Mouse (Mus musculus): ENCODE measurements at regions not wholly inside any gene's neighbourhood (a gene's known extent, or its start where the extent isn't known, plus 50 kb on each side); places are given as distances from the start of the nearest gene placed in this dataset.
"Not testable (repeated sequence)": the region's sequence is repeated elsewhere in the genome, so short reads cannot be mapped to it uniquely, and the experiment has no call there.

GRCm38 (mm10) chr14:8867641-8868040 lies 201.6 kb upstream of the 4930452B06Rik start:
- Histone ChIP-seq H3K27ac (ENCODE audit: low read depth, low read length) (no peak overlapping the region), H3K9ac (ENCODE audit: low read length) (no peak overlapping the region), H3K9me3 (replicated peaks; ENCODE audit: control insufficient read depth, low read length) (no peaks in the 10 kb centered on the region), H3K4me1 (ENCODE audit: control insufficient read depth, insufficient read depth, low read length) (no peaks in the 10 kb centered on the region), H3K27me3 (replicated peaks; ENCODE audit: control insufficient read depth, insufficient read depth, low read length) (no peaks in the 10 kb centered on the region), H3K36me3 (ENCODE audit: control insufficient read depth, insufficient read depth, low read length) (no peaks in the 10 kb centered on the region), H3K4me3 (ENCODE audit: low read depth, low read length) (no peak overlapping the region), H3K4me2 (ENCODE audit: low read length) (no peak overlapping the region)
- peak; percentile 93 for ATAC-seq
- peak; percentile 82 for DNase-seq (ENCODE audit: low spot score)
- 78% methylated on average over 5 of the region's 5 CpGs for WGBS

GRCm38 (mm10) chr14:8851572-8851971 lies 185.5 kb upstream of the 4930452B06Rik start:
- DNase-seq (ENCODE audit: low spot score): no peak
- Histone ChIP-seq H3K4me2 (ENCODE audit: low read length) (no peak overlapping the region), H3K9me3 (replicated peaks; ENCODE audit: control insufficient read depth, low read length) (no peaks in the 10 kb centered on the region), H3K9ac (ENCODE audit: low read length) (no peak overlapping the region), H3K27ac (ENCODE audit: low read depth, low read length) (no peak overlapping the region), H3K4me1 (ENCODE audit: control insufficient read depth, insufficient read depth, low read length) (no peaks in the 10 kb centered on the region), H3K27me3 (replicated peaks; ENCODE audit: control insufficient read depth, insufficient read depth, low read length) (no peaks in the 10 kb centered on the region), H3K36me3 (ENCODE audit: control insufficient read depth, insufficient read depth, low read length) (no peaks in the 10 kb centered on the region), H3K4me3 (ENCODE audit: low read depth, low read length) (no peak overlapping the region)
- no peak for ATAC-seq

- DNase-seq (ENCODE audit: low spot score) (no peak), ATAC-seq (no peak)
- H3K27me3 ChIP-seq (replicated peaks; ENCODE audit: control insufficient read depth, insufficient read depth, low read length): no peaks in the 10 kb centered on the region
- H3K27ac ChIP-seq (ENCODE audit: low read depth, low read length): no peak overlapping the region
- H3K4me3 ChIP-seq (ENCODE audit: low read depth, low read length): no peak overlapping the region
- no peaks in the 10 kb centered on the region for H3K36me3 ChIP-seq (ENCODE audit: control insufficient read depth, insufficient read depth, low read length)
- H3K9me3 ChIP-seq (replicated peaks; ENCODE audit: control insufficient read depth, low read length): no peaks in the 10 kb centered on the region; the same call in 1 of the 2 replicates
- H3K4me2 ChIP-seq (ENCODE audit: low read length): no peak overlapping the region
- no peaks in the 10 kb centered on the region for H3K4me1 ChIP-seq (ENCODE audit: control insufficient read depth, insufficient read depth, low read length)
- no peak overlapping the region for H3K9ac ChIP-seq (ENCODE audit: low read length)
Measured at GRCm38 (mm10) chr14:8850208-8850607, 184.2 kb upstream of the 4930452B06Rik start.

- H3K4me1 ChIP-seq (ENCODE audit: control insufficient read depth, insufficient read depth, low read length): no peaks in the 10 kb centered on the region
- no peak for DNase-seq (ENCODE audit: low spot score)
- ATAC-seq: no peak
- H3K36me3 ChIP-seq (ENCODE audit: control insufficient read depth, insufficient read depth, low read length): no peaks in the 10 kb centered on the region
- no peaks in the 10 kb centered on the region for H3K27me3 ChIP-seq (replicated peaks; ENCODE audit: control insufficient read depth, insufficient read depth, low read length)
- H3K4me3 ChIP-seq (ENCODE audit: low read depth, low read length): no peak overlapping the region
- H3K27ac ChIP-seq (ENCODE audit: low read depth, low read length): no peak overlapping the region
- WGBS: 72% methylated on average over 1 of the region's 1 CpGs
- H3K9ac ChIP-seq (ENCODE audit: low read length): no peak overlapping the region
- H3K4me2 ChIP-seq (ENCODE audit: low read length): no peak overlapping the region
- H3K9me3 ChIP-seq (replicated peaks; ENCODE audit: control insufficient read depth, low read length): no peaks in the 10 kb centered on the region
Measured at GRCm38 (mm10) chr14:8833516-8833915, 167.5 kb upstream of the 4930452B06Rik start.

DNA sequence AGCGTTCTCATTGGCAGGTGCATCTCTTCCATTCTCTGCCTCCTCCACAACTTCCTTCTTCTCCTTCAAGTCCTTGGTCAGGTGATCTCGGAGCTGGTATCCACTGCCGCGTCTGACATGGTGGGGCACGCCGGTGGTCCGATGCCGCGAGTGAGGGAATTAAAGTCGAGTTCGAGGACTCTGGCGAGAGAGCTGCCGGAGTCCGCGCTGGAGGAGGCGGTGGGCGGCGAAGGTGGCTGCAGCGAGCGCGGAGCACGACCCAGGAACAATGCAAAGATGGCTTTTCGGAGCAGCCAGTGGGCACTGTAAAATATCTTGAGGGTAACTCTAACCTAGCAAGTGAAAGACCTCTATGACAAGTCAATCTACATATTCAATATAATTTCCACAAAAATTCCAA lies 134.2 kb upstream of the 4930452B06Rik start:
- not testable (repeated sequence) for H3K4me3 ChIP-seq (ENCODE audit: low read depth, low read length); H3K36me3 ChIP-seq (ENCODE audit: control insufficient read depth, insufficient read depth, low read length); DNase-seq (ENCODE audit: low spot score); H3K27ac ChIP-seq (ENCODE audit: low read depth, low read length); H3K27me3 ChIP-seq (replicated peaks; ENCODE audit: control insufficient read depth, insufficient read depth, low read length); H3K4me2 ChIP-seq (ENCODE audit: low read length); H3K9ac ChIP-seq (ENCODE audit: low read length); ATAC-seq; H3K4me1 ChIP-seq (ENCODE audit: control insufficient read depth, insufficient read depth, low read length); H3K9me3 ChIP-seq (replicated peaks; ENCODE audit: control insufficient read depth, low read length)
- 62% methylated on average over 23 of the region's 23 CpGs for WGBS

GRCm38 (mm10) chr14:8789348-8789747 lies 123.3 kb upstream of the 4930452B06Rik start:
- H3K4me1 ChIP-seq (ENCODE audit: control insufficient read depth, insufficient read depth, low read length): no peaks in the 10 kb centered on the region
- no peak for DNase-seq (ENCODE audit: low spot score)

GRCm38 (mm10) chr14:8760541-8760940 lies 94.5 kb upstream of the 4930452B06Rik start:
- H3K27me3 ChIP-seq (replicated peaks; ENCODE audit: control insufficient read depth, insufficient read depth, low read length): no peaks in the 10 kb centered on the region
- WGBS: 65% methylated on average over 2 of the region's 2 CpGs
- H3K36me3 ChIP-seq (ENCODE audit: control insufficient read depth, insufficient read depth, low read length): no peaks in the 10 kb centered on the region
- H3K9me3 ChIP-seq (replicated peaks; ENCODE audit: control insufficient read depth, low read length): no peaks in the 10 kb centered on the region
- no peak for DNase-seq (ENCODE audit: low spot score)
- ATAC-seq: no peak
- H3K9ac ChIP-seq (ENCODE audit: low read length): no peak overlapping the region
- no peak overlapping the region for H3K27ac ChIP-seq (ENCODE audit: low read depth, low read length)
- H3K4me1 ChIP-seq (ENCODE audit: control insufficient read depth, insufficient read depth, low read length): no peaks in the 10 kb centered on the region
- no peak overlapping the region for H3K4me2 ChIP-seq (ENCODE audit: low read length)
- no peak overlapping the region for H3K4me3 ChIP-seq (ENCODE audit: low read depth, low read length)

More at GRCm38 (mm10) chr14:8789348-8789747, 123.3 kb upstream of the 4930452B06Rik start:
- H3K9me3 ChIP-seq (replicated peaks; ENCODE audit: control insufficient read depth, low read length): no peaks in the 10 kb centered on the region
- 67% methylated on average over 1 of the region's 1 CpGs for WGBS
- H3K27ac ChIP-seq (ENCODE audit: low read depth, low read length): no peak overlapping the region
- no peak overlapping the region for H3K4me2 ChIP-seq (ENCODE audit: low read length)
- H3K36me3 ChIP-seq (ENCODE audit: control insufficient read depth, insufficient read depth, low read length): no peaks in the 10 kb centered on the region
- no peak overlapping the region for H3K9ac ChIP-seq (ENCODE audit: low read length)
- no peak overlapping the region for H3K4me3 ChIP-seq (ENCODE audit: low read depth, low read length)
- no peak for ATAC-seq
- H3K27me3 ChIP-seq (replicated peaks; ENCODE audit: control insufficient read depth, insufficient read depth, low read length): no peaks in the 10 kb centered on the region

DNA sequence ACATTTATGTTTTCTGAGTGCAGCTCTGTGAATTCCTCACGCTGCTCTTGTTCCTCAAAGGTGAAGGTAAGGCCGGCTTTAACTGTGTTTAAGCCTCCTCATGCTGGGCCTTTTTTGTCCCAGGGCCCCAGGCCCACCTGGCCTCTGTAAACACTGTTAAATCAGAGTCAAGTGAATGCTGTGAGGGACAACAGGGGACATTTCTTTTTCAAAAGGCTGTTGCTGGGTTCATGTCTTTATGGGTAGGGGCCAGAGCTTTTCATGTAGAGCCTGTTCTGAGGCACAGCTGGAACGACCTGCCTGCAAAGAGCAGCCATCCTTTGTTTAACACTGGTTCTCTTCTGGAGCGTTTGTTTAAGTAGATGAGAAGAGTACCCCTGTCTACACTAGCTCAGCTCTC lies 70.8 kb upstream of the 4930452B06Rik start:
- H3K27me3 ChIP-seq (replicated peaks; ENCODE audit: control insufficient read depth, insufficient read depth, low read length): no peaks in the 10 kb centered on the region
- H3K9ac ChIP-seq (ENCODE audit: low read length): no peak overlapping the region
- no peak overlapping the region for H3K27ac ChIP-seq (ENCODE audit: low read depth, low read length)
- DNase-seq (ENCODE audit: low spot score) (peak; percentile 5), ATAC-seq (no peak)
- 3% methylated on average over 4 of the region's 4 CpGs for WGBS
- H3K9me3 ChIP-seq (replicated peaks; ENCODE audit: control insufficient read depth, low read length): no peaks in the 10 kb centered on the region
- H3K4me1 ChIP-seq (ENCODE audit: control insufficient read depth, insufficient read depth, low read length): no peaks in the 10 kb centered on the region
- H3K4me2 ChIP-seq (ENCODE audit: low read length): no peak overlapping the region
- H3K36me3 ChIP-seq (ENCODE audit: control insufficient read depth, insufficient read depth, low read length): no peaks in the 10 kb centered on the region
- no peak overlapping the region for H3K4me3 ChIP-seq (ENCODE audit: low read depth, low read length)

DNA sequence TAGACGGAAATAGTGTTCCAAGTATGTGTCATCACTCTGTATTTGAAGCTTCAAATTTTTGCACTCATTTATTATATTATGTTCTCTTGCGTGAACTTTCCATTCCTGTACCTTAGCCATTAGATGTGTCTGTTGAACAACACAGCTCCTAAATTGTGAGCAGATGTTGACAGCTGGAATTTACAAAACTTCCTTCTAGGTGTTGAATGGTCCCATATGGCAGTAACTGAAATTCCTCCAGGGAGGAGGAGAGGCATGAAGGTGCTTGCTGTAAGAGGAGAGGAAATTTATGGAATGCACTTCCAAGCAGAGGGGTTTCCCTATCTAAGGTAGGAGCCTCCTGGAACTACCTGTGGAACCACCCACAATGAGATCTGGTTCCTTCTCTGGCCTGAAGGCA lies 67.2 kb upstream of the 4930452B06Rik start:
- Histone ChIP-seq H3K9ac (ENCODE audit: low read length) (no peak overlapping the region), H3K9me3 (replicated peaks; ENCODE audit: control insufficient read depth, low read length) (no peaks in the 10 kb centered on the region), H3K4me3 (ENCODE audit: low read depth, low read length) (no peak overlapping the region), H3K36me3 (ENCODE audit: control insufficient read depth, insufficient read depth, low read length) (no peaks in the 10 kb centered on the region), H3K27ac (ENCODE audit: low read depth, low read length) (no peak overlapping the region), H3K4me1 (ENCODE audit: control insufficient read depth, insufficient read depth, low read length) (no peaks in the 10 kb centered on the region), H3K4me2 (ENCODE audit: low read length) (no peak overlapping the region), H3K27me3 (replicated peaks; ENCODE audit: control insufficient read depth, insufficient read depth, low read length) (no peaks in the 10 kb centered on the region)
- ATAC-seq: no peak
- no peak for DNase-seq (ENCODE audit: low spot score)
- 92% methylated on average over 2 of the region's 2 CpGs for WGBS

Measured in forebrain, embryonic 14.5 days (tissue).